Mouse (Mus musculus) thymus, adult 2 months (tissue): ENCODE data around the gene Cfap97d1.

Experiments
- CTCF ChIP-seq: fragments of 200-500 bp; IDR thresholded peaks from 2 replicates; pipeline ENCODE4 v1.5.1; 2012; ENCODE audit warnings: mild to moderate bottlenecking, control low read depth, low read length, moderate library complexity, borderline replicate concordance; ENCODE audit not compliant: control insufficient read depth, poor library complexity, insufficient read depth; ENCODE audit errors: extremely low read depth
- POLR2A ChIP-seq: fragments of 200-500 bp; IDR thresholded peaks from 2 replicates; pipeline ENCODE4 v1.6.1; 2012; ENCODE audit warnings: mild to moderate bottlenecking, low read length, control low read depth, moderate library complexity; ENCODE audit not compliant: control insufficient read depth, poor library complexity, insufficient read depth; ENCODE audit errors: extremely low read depth

- TF ChIP-seq POLR2A (no peak), CTCF (no peak)
These were observed 24.3 kb downstream of the Cfap97d1 start for GRCm38 (mm10) chr11:102008372-102008771.
